Mouse (Mus musculus): ENCODE results near the gene Aloxe3. TPM values are rescaled to one million over a fixed set of nuclear protein-coding genes. Genes with fewer than 3 reads are reported as not detected.
A peak's percentile ranks its signal among the peaks of the same experiment; 100 is the strongest.
"Not testable (repeated sequence)": the region's sequence is repeated elsewhere in the genome, so short reads cannot be mapped to it uniquely, and the experiment has no call there.

The Aloxe3 gene
- polyA plus RNA-seq, 1 experiment from 2014 or later = 0.44 TPM

- DNase-seq (ENCODE audit: low spot score) = peak; percentile 86
- Histone ChIP-seq H3K27ac (ENCODE audit: low read length) (0 out of 2 replicates have a peak overlapping the region, but pooled peaks have one; percentile 0), H3K9me3 (ENCODE audit: low read length) (no peaks in the 10 kb centered on the region)
Measured at GRCm38 (mm10) chr11:69092386-69092751, 33.3 kb upstream of the Aloxe3 start.

GRCm38 (mm10) chr11:69092871-69093270, 32.8 kb upstream of the Aloxe3 start:
- H3K27ac ChIP-seq (ENCODE audit: low read length) = 0 out of 2 replicates have a peak overlapping the region, but pooled peaks have one; percentile 0
- H3K4me1 ChIP-seq (ENCODE audit: insufficient read depth, low read depth, low read length) = peaks cover 13% of the 10 kb centered on the region

More at GRCm38 (mm10) chr11:69092386-69092751, 33.3 kb upstream of the Aloxe3 start:
- Histone ChIP-seq H3K36me3 (ENCODE audit: insufficient read depth, low read length) (0 out of 2 replicates have a peak, but pooled peaks cover 4% of the 10 kb centered on the region), H3K9ac (replicated peaks; ENCODE audit: low read depth) (no peak overlapping the region), H3K4me2 (replicated peaks; ENCODE audit: low read depth, low read length) (no peak overlapping the region), H3K4me3 (ENCODE audit: low read depth, low read length) (no peak overlapping the region), H3K27me3 (replicated peaks; ENCODE audit: insufficient read depth, low read length) (no peaks in the 10 kb centered on the region), H3K4me1 (ENCODE audit: insufficient read depth, low read depth, low read length) (peaks cover 10% of the 10 kb centered on the region)
- TF ChIP-seq EP300 (IDR thresholded peaks at IDR 0.05) (no peak), CTCF (IDR thresholded peaks at IDR 0.05) (peak; percentile 89)
- no peak for ATAC-seq
- 7% methylated on average over 3 of the region's 3 CpGs for WGBS

GRCm38 (mm10) chr11:69093856-69094255, 31.8 kb upstream of the Aloxe3 start:
- H3K4me3 ChIP-seq (ENCODE audit: low read depth, low read length) = not testable (repeated sequence)

More at GRCm38 (mm10) chr11:69092871-69093270, 32.8 kb upstream of the Aloxe3 start:
- 77% methylated on average over 4 of the region's 4 CpGs for whole genome bisulfite sequencing
- TF ChIP-seq EP300 (IDR thresholded peaks at IDR 0.05) = no peak
- peak; percentile 40 for TF ChIP-seq CTCF (IDR thresholded peaks at IDR 0.05)
- Histone ChIP-seq H3K4me3 (ENCODE audit: low read depth, low read length) (no peak overlapping the region), H3K27me3 (replicated peaks; ENCODE audit: insufficient read depth, low read length) (no peaks in the 10 kb centered on the region), H3K36me3 (ENCODE audit: insufficient read depth, low read length) (0 out of 2 replicates have a peak, but pooled peaks cover 4% of the 10 kb centered on the region), H3K4me2 (replicated peaks; ENCODE audit: low read depth, low read length) (no peak overlapping the region), H3K9ac (replicated peaks; ENCODE audit: low read depth) (no peak overlapping the region), H3K9me3 (ENCODE audit: low read length) (no peaks in the 10 kb centered on the region)
- DNase-seq (ENCODE audit: low spot score) (peak; percentile 65), ATAC-seq (no peak)

GRCm38 (mm10) chr11:69094697-69095429, 30.8 kb upstream of the Aloxe3 start, which contains the start of gene Per1:
TSS of gene Per1 (plus strand) at chr11:69095217.
- ATAC-seq = peak; percentile 78
- Histone ChIP-seq H3K4me2 (replicated peaks; ENCODE audit: low read depth, low read length) (peak within 1 kb of the TSS; percentile 76), H3K4me1 (ENCODE audit: insufficient read depth, low read depth, low read length) (peaks cover 11% of the 10 kb centered on the region; the same call in 1 of the 2 replicates)

More at GRCm38 (mm10) chr11:69093856-69094255, 31.8 kb upstream of the Aloxe3 start:
- Histone ChIP-seq H3K9ac (replicated peaks; ENCODE audit: low read depth) (peak overlapping the region; percentile 1), H3K27ac (ENCODE audit: low read length) (peak overlapping the region; percentile 98), H3K4me1 (ENCODE audit: insufficient read depth, low read depth, low read length) (peaks cover 19% of the 10 kb centered on the region)
- peak; percentile 17; the same call in 1 of the 2 replicates for TF ChIP-seq CTCF (IDR thresholded peaks at IDR 0.05)
- not testable (repeated sequence) for DNase-seq (ENCODE audit: low spot score); H3K36me3 ChIP-seq (ENCODE audit: insufficient read depth, low read length); ATAC-seq; H3K9me3 ChIP-seq (ENCODE audit: low read length); H3K27me3 ChIP-seq (replicated peaks; ENCODE audit: insufficient read depth, low read length); H3K4me2 ChIP-seq (replicated peaks; ENCODE audit: low read depth, low read length)
- 88% methylated on average over 7 of the region's 7 CpGs for WGBS

GRCm38 (mm10) chr11:69095511-69096231, 30.0 kb upstream of the Aloxe3 start:
- Histone ChIP-seq H3K4me1 (ENCODE audit: insufficient read depth, low read depth, low read length) (peaks cover 16% of the 10 kb centered on the region), H3K9me3 (ENCODE audit: low read length) (no peaks in the 10 kb centered on the region), H3K36me3 (ENCODE audit: insufficient read depth, low read length) (peaks cover 4% of the 10 kb centered on the region; the same call in 1 of the 2 replicates), H3K4me2 (replicated peaks; ENCODE audit: low read depth, low read length) (peak overlapping the region; percentile 76), H3K27ac (ENCODE audit: low read length) (peak overlapping the region; percentile 100), H3K4me3 (ENCODE audit: low read depth, low read length) (peak overlapping the region; percentile 97), H3K9ac (replicated peaks; ENCODE audit: low read depth) (peak overlapping the region; percentile 100), H3K27me3 (replicated peaks; ENCODE audit: insufficient read depth, low read length) (no peaks in the 10 kb centered on the region)
- DNase-seq (ENCODE audit: low spot score) = peak; percentile 86
- under 1% methylated on average over 27 of the region's 27 CpGs for WGBS
- no peak for ATAC-seq
- no peak for TF ChIP-seq CTCF (IDR thresholded peaks at IDR 0.05)
- TF ChIP-seq EP300 (IDR thresholded peaks at IDR 0.05) = no peak; the same call in 1 of the 2 replicates

More at GRCm38 (mm10) chr11:69094697-69095429, 30.8 kb upstream of the Aloxe3 start, which contains the start of gene Per1:
- no peak for TF ChIP-seq CTCF (IDR thresholded peaks at IDR 0.05)
- TF ChIP-seq EP300 (IDR thresholded peaks at IDR 0.05) = peak; percentile 99
- H3K36me3 ChIP-seq (ENCODE audit: insufficient read depth, low read length) = 0 out of 2 replicates have a peak, but pooled peaks cover under 1% of the 10 kb centered on the region
- H3K9ac ChIP-seq (replicated peaks; ENCODE audit: low read depth) = peak within 1 kb of the TSS; percentile 100
- peak within 1 kb of the TSS; percentile 100 for H3K27ac ChIP-seq (ENCODE audit: low read length)
- DNase-seq (ENCODE audit: low spot score) = peak; percentile 100
- no peaks in the 10 kb centered on the region for H3K9me3 ChIP-seq (ENCODE audit: low read length)
- no peaks in the 10 kb centered on the region for H3K27me3 ChIP-seq (replicated peaks; ENCODE audit: insufficient read depth, low read length)
- H3K4me3 ChIP-seq (ENCODE audit: low read depth, low read length) = peak within 1 kb of the TSS; percentile 97
- WGBS = under 1% methylated on average over 37 of the region's 37 CpGs

All from lung, postnatal 0 days (tissue).